Mouse (Mus musculus): ENCODE measurements around the gene Nfix.

DNA sequence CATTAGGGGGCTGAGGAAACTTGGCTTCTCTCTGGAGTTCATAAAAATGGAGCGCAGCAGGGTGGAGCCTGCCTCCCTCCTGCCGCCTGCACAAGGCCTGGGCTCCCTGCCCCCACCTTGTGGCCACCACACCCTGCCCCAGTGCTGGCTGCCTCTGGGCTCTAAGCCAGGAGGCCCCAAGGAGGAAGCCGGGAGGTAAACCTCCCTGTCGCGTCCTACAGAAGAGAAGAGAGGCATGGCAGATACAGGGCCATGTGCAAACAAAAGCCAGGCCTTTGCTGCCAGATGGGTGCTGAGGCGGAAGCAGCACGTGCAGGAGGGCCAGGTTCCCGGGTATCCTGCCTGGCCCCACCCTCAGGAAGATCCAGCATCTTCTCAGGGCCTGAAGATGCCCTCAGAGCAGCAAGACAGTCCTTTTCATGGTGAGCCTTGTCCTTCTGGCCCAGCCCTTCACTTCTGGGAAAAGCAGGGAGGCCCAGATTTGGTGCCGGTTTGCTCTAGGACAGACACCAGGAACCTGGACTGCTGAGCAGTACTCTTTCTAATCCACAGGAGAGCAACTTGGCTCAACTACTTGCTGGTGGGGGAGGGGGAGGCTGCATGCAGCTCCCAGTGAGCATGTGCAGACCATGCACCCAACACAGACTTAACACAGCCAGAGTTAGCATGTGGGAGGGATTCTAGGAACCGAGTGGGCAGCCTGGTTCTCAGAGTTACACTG lies 77.1 kb downstream of the Nfix start, which contains the start of gene G430095P16Rik:
- TF ChIP-seq POLR2A (IDR thresholded peaks at IDR 0.05; ENCODE audit: insufficient read depth, low read length) (no peak), EP300 (IDR thresholded peaks at IDR 0.05; ENCODE audit: insufficient read depth, low read depth, low read length) (no peak), CTCF (IDR thresholded peaks at IDR 0.05; ENCODE audit: low read depth, low read length) (no peak)

All from ES-Bruce4 (cell line).